Mouse (Mus musculus) embryonic facial prominence, embryonic 14.5 days (tissue): ENCODE data around the gene Hes3. TPM values are rescaled to one million over a fixed set of nuclear protein-coding genes. Genes with fewer than 3 reads are reported as not detected.

Experiments used
- ATAC-seq: fragments of 200-750 bp; cut with Nextera tagmentation; 2 replicates; pipeline ENCODE4 v1.8.0; 2017; ENCODE audit warnings: low read depth, moderate number of reproducible peaks, moderate TSS enrichment
- DNase-seq: peaks from one replicate; pipeline ENCODE4 v3.0.0-alpha.2; 2015; ENCODE audit warnings: low spot score
- H3K27ac ChIP-seq: fragments of 300-500 bp; sonication (generic); replicated peaks from 2 replicates; pipeline ENCODE4 v1.5.1; 2014; ENCODE audit warnings: low read depth, mild to moderate bottlenecking, low read length, moderate library complexity
- H3K27me3 ChIP-seq: fragments of 300-500 bp; sonication (generic); replicated peaks from 2 replicates; pipeline ENCODE4 v1.6.1; 2014; ENCODE audit warnings: low read length; ENCODE audit not compliant: control insufficient read depth, insufficient read depth
- H3K36me3 ChIP-seq: fragments of 300-500 bp; sonication (generic); 2 replicates; pipeline ENCODE4 v1.6.1; 2014; ENCODE audit warnings: low read length, mixed read lengths; ENCODE audit not compliant: control insufficient read depth, insufficient read depth
- H3K4me1 ChIP-seq: fragments of 300-500 bp; sonication (generic); 2 replicates; pipeline ENCODE4 v1.6.1; 2014; ENCODE audit warnings: antibody characterized with exemption, low read length; ENCODE audit not compliant: control insufficient read depth, insufficient read depth
- H3K4me2 ChIP-seq: fragments of 300-500 bp; sonication (generic); 2 replicates; pipeline ENCODE4 v1.6.1; 2014; ENCODE audit warnings: low read depth, mild to moderate bottlenecking, low read length, moderate library complexity, mixed read lengths
- H3K4me3 ChIP-seq: fragments of 300-500 bp; sonication (generic); 2 replicates; pipeline ENCODE4 v1.5.1; 2014; ENCODE audit warnings: low read depth, mild to moderate bottlenecking, low read length
- H3K9ac ChIP-seq: fragments of 300-500 bp; sonication (generic); 2 replicates; pipeline ENCODE4 v1.6.1; 2014; ENCODE audit warnings: low read depth, mild to moderate bottlenecking, low read length, moderate library complexity, mixed read lengths
- H3K9me3 ChIP-seq: fragments of 300-500 bp; sonication (generic); 2 replicates; pipeline ENCODE4 v1.6.1; 2016; ENCODE audit warnings: low read length; ENCODE audit not compliant: control insufficient read depth
- WGBS: fragments of 180-500 bp; shearing (Covaris S2); extraction: QIAGEN DNeasy Blood & Tissue Kit; methylation state at CpG from one replicate; pipeline ENCODE4 v1.1.7; 2014; 5-methylcytosine and 5-hydroxymethylcytosine counted together
- polyA plus RNA-seq: library from polyadenylated mRNA; unstranded; fragments of >200 nt; fragmentation: Nextera tagmentation; extraction: Ambion mirVana; gene quantifications from 2 replicates; pipeline ENCODE4 v1.2.1, GENCODE M21; 2014

The Hes3 gene
- polyA plus RNA-seq, 1 experiment from 2014 or later: not detected

- WGBS: 33% methylated on average over 18 of the region's 18 CpGs
- Histone ChIP-seq H3K9me3 (no peaks in the 10 kb centered on the region), H3K9ac (no peak overlapping the region), H3K4me3 (no peak overlapping the region), H3K27me3 (peaks cover 93% of the 10 kb centered on the region), H3K4me2 (no peak overlapping the region), H3K27ac (no peak overlapping the region), H3K36me3 (no peaks in the 10 kb centered on the region), H3K4me1 (peaks cover 10% of the 10 kb centered on the region)
- DNase-seq (no peak), ATAC-seq (no peak)
These were observed 3.0 kb downstream of the Hes3 start for GRCm38 (mm10) chr4:152288398-152288945.

- no peaks in the 10 kb centered on the region for H3K36me3 ChIP-seq
- DNase-seq (no peak), ATAC-seq (no peak)
- 15% methylated on average over 18 of the region's 19 CpGs for WGBS
- peaks cover 16% of the 10 kb centered on the region for H3K4me1 ChIP-seq
- H3K4me3 ChIP-seq: no peak overlapping the region
- H3K27me3 ChIP-seq: peaks cover 93% of the 10 kb centered on the region
- H3K4me2 ChIP-seq: no peak overlapping the region
- H3K27ac ChIP-seq: no peak overlapping the region
- H3K9me3 ChIP-seq: no peaks in the 10 kb centered on the region
- no peak overlapping the region for H3K9ac ChIP-seq
These were observed 3.9 kb downstream of the Hes3 start for GRCm38 (mm10) chr4:152287317-152288120.

- no peak for ATAC-seq
- Histone ChIP-seq H3K4me2 (no peak overlapping the region), H3K27ac (no peak overlapping the region), H3K4me1 (peaks cover 16% of the 10 kb centered on the region), H3K9ac (no peak overlapping the region), H3K4me3 (no peak overlapping the region), H3K36me3 (no peaks in the 10 kb centered on the region), H3K27me3 (peaks cover 93% of the 10 kb centered on the region), H3K9me3 (no peaks in the 10 kb centered on the region)
- DNase-seq: peak; percentile 56
- 4% methylated on average over 22 of the region's 26 CpGs for WGBS
These were observed 4.6 kb downstream of the Hes3 start for GRCm38 (mm10) chr4:152286887-152287286.

GRCm38 (mm10) chr4:152286183-152286582 lies 5.3 kb downstream of the Hes3 start:
- no peak overlapping the region for H3K27ac ChIP-seq
- peaks cover 16% of the 10 kb centered on the region for H3K4me1 ChIP-seq
- ATAC-seq (no peak), DNase-seq (no peak)
- H3K4me2 ChIP-seq: peak overlapping the region; percentile 46
- 3% methylated on average over 13 of the region's 32 CpGs for WGBS
- H3K9ac ChIP-seq: 0 out of 2 replicates have a peak overlapping the region, but pooled peaks have one; percentile 19
- H3K36me3 ChIP-seq: peaks cover 5% of the 10 kb centered on the region; the same call in 1 of the 2 replicates
- peak overlapping the region; percentile 26 for H3K4me3 ChIP-seq
- H3K9me3 ChIP-seq: no peaks in the 10 kb centered on the region
- peaks cover 93% of the 10 kb centered on the region for H3K27me3 ChIP-seq

- H3K9me3 ChIP-seq: no peaks in the 10 kb centered on the region
- peak; percentile 59 for DNase-seq
- H3K9ac ChIP-seq: no peak overlapping the region
- H3K4me1 ChIP-seq: peaks cover 13% of the 10 kb centered on the region
- no peak overlapping the region for H3K27ac ChIP-seq
- peaks cover 11% of the 10 kb centered on the region; the same call in 1 of the 2 replicates for H3K36me3 ChIP-seq
- no peak overlapping the region for H3K4me3 ChIP-seq
- peaks cover 93% of the 10 kb centered on the region for H3K27me3 ChIP-seq
- H3K4me2 ChIP-seq: no peak overlapping the region
- no peak for ATAC-seq
- WGBS: 5% methylated on average over 10 of the region's 10 CpGs
These were observed 6.0 kb downstream of the Hes3 start for GRCm38 (mm10) chr4:152285505-152285904.

- H3K4me1 ChIP-seq: peaks cover 11% of the 10 kb centered on the region
- H3K4me2 ChIP-seq: peak overlapping the region; percentile 62
- H3K27ac ChIP-seq: no peak overlapping the region
- 11% methylated on average over 22 of the region's 70 CpGs for WGBS
- 0 out of 2 replicates have a peak overlapping the region, but pooled peaks have one; percentile 25 for H3K9ac ChIP-seq
- ATAC-seq (peak; percentile 88), DNase-seq (peak; percentile 85)
- H3K4me3 ChIP-seq: peak overlapping the region; percentile 36
- peaks cover 82% of the 10 kb centered on the region for H3K27me3 ChIP-seq
- peaks cover 24% of the 10 kb centered on the region; the same call in 1 of the 2 replicates for H3K36me3 ChIP-seq
- no peaks in the 10 kb centered on the region for H3K9me3 ChIP-seq
These were observed 8.1 kb downstream of the Hes3 start for GRCm38 (mm10) chr4:152283186-152283950.

GRCm38 (mm10) chr4:152282721-152283120 lies 8.7 kb downstream of the Hes3 start:
- no peak overlapping the region for H3K27ac ChIP-seq
- ATAC-seq (no peak), DNase-seq (no peak)
- peak overlapping the region; percentile 36 for H3K4me3 ChIP-seq
- peaks cover 75% of the 10 kb centered on the region for H3K27me3 ChIP-seq
- H3K4me2 ChIP-seq: peak overlapping the region; percentile 62
- WGBS: 30% methylated on average over 18 of the region's 34 CpGs
- 0 out of 2 replicates have a peak overlapping the region, but pooled peaks have one; percentile 25 for H3K9ac ChIP-seq
- peaks cover 24% of the 10 kb centered on the region; the same call in 1 of the 2 replicates for H3K36me3 ChIP-seq
- peaks cover 11% of the 10 kb centered on the region for H3K4me1 ChIP-seq
- no peaks in the 10 kb centered on the region for H3K9me3 ChIP-seq

GRCm38 (mm10) chr4:152281601-152282000 lies 9.9 kb downstream of the Hes3 start:
- DNase-seq (no peak), ATAC-seq (no peak)
- Histone ChIP-seq H3K9me3 (no peaks in the 10 kb centered on the region), H3K36me3 (peaks cover 24% of the 10 kb centered on the region; the same call in 1 of the 2 replicates), H3K4me1 (peaks cover 11% of the 10 kb centered on the region), H3K4me3 (no peak overlapping the region), H3K27ac (no peak overlapping the region), H3K4me2 (no peak overlapping the region), H3K9ac (no peak overlapping the region), H3K27me3 (peaks cover 64% of the 10 kb centered on the region)
- 46% methylated on average over 15 of the region's 15 CpGs for WGBS
